Mouse (Mus musculus) midbrain, embryonic 13.5 days (tissue): ENCODE results near the gene Coro1a. TPM values are rescaled to one million over a fixed set of nuclear protein-coding genes. Genes with fewer than 3 reads are reported as not detected.
"Not testable (repeated sequence)": the region's sequence is repeated elsewhere in the genome, so short reads cannot be mapped to it uniquely, and the experiment has no call there.

Experiments
- ATAC-seq: fragments of 200-750 bp; cut with Nextera tagmentation; 2 replicates; pipeline ENCODE4 v1.8.0; 2017; ENCODE audit warnings: mild to moderate bottlenecking, moderate TSS enrichment, moderate library complexity
- H3K27ac ChIP-seq: fragments of 300-500 bp; sonication (generic); 2 replicates; pipeline ENCODE4 v1.5.1; 2015; ENCODE audit warnings: inconsistent platforms, mild to moderate bottlenecking, moderate library complexity
- H3K27me3 ChIP-seq: fragments of 300-500 bp; sonication (generic); 2 replicates; pipeline ENCODE4 v1.6.1; 2015; ENCODE audit warnings: mild to moderate bottlenecking, inconsistent platforms
- H3K36me3 ChIP-seq: fragments of 300-500 bp; sonication (generic); 2 replicates; pipeline ENCODE4 v1.6.1; 2015; ENCODE audit warnings: mild to moderate bottlenecking, inconsistent platforms
- H3K4me1 ChIP-seq: fragments of 300-500 bp; sonication (generic); replicated peaks from 2 replicates; pipeline ENCODE4 v1.6.1; 2015; ENCODE audit warnings: inconsistent platforms
- H3K4me2 ChIP-seq: fragments of 300-500 bp; sonication (generic); replicated peaks from 2 replicates; pipeline ENCODE4 v1.6.1; 2015; ENCODE audit warnings: moderate library complexity, mild to moderate bottlenecking, inconsistent platforms
- H3K4me3 ChIP-seq: fragments of 300-500 bp; sonication (generic); replicated peaks from 2 replicates; pipeline ENCODE4 v1.5.1; 2015; ENCODE audit warnings: mild to moderate bottlenecking, inconsistent platforms
- H3K9ac ChIP-seq: fragments of 300-500 bp; sonication (generic); replicated peaks from 2 replicates; pipeline ENCODE4 v1.6.1; 2015; ENCODE audit warnings: mild to moderate bottlenecking, inconsistent platforms
- H3K9me3 ChIP-seq: fragments of 300-500 bp; sonication (generic); 2 replicates; pipeline ENCODE4 v1.6.1; 2016; ENCODE audit warnings: mild to moderate bottlenecking, inconsistent platforms
- WGBS: fragments of 180-500 bp; shearing (Covaris S2); methylation state at CpG from one replicate; pipeline ENCODE4 v1.1.7; 2015; 5-methylcytosine and 5-hydroxymethylcytosine counted together
- polyA plus RNA-seq: library from polyadenylated mRNA; unstranded; fragments of >200 nt; fragmentation: Nextera tagmentation; extraction: Ambion mirVana; gene quantifications from 2 replicates; pipeline ENCODE4 v1.2.1, GENCODE M21; 2015

Gene Coro1a
- polyA plus RNA-seq, 1 experiment from 2014 or later = 96.3 TPM

DNA sequence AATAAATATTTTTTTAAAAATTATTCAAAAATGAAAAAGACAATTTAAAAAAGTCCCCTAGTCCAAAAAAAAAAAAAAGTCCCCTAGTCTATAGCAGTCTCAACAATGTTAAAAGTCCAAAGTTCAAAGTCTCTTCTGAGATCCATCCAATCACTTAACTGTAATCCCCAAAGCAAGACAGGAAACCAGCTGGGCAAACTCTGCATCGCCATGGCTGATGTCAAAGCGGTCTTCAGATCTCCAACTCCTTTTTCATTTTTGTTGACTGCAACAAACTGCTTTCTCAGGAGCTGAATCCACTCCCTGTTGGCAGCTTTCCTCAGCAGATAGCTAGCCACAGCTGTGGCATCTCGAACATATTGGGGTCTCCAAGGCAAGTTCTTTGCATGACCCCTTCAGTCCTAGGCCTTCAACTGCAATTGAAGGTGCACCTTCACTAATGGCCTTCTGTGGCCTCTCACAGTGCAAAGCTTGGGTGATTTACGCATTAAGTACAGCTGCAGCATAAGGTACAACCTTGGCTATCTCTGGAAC is 22.7 kb upstream of the Coro1a start:
- ATAC-seq, H3K9ac ChIP-seq, H3K27ac ChIP-seq, H3K9me3 ChIP-seq, H3K4me1 ChIP-seq, H3K4me3 ChIP-seq, H3K27me3 ChIP-seq, H3K4me2 ChIP-seq, H3K36me3 ChIP-seq: not testable (repeated sequence)
- 83% methylated on average over 4 of the region's 4 CpGs for WGBS

- ATAC-seq = no peak
- Histone ChIP-seq H3K9ac (no peak overlapping the region), H3K4me3 (no peak overlapping the region), H3K36me3 (no peaks in the 10 kb centered on the region), H3K27me3 (no peaks in the 10 kb centered on the region), H3K4me1 (no peaks in the 10 kb centered on the region), H3K4me2 (no peak overlapping the region), H3K9me3 (no peaks in the 10 kb centered on the region), H3K27ac (no peak overlapping the region)
- WGBS = 81% methylated on average over 5 of the region's 5 CpGs
Observed at GRCm38 (mm10) chr7:126725667-126726066, 18.1 kb upstream of the Coro1a start.

DNA sequence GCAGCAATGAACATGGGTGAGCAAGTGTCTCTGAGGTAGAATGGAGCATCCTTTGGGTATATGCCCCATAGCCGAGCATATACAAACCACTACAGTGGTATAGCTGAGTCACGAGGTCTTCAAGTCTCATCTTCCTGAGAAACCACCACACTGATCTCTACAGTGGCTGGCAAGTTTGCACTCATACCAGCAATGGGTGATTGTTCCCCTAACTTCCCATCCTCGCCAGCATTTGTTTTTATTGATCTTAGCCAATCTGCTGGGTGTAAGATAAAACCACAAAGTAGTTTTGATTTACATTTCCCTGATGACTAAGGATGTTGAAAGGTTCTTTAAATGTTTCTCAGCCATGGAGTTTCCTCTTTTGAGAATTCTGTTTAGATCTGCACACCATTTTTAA is 17.5 kb upstream of the Coro1a start:
- Histone ChIP-seq H3K27ac (no peak overlapping the region), H3K9ac (no peak overlapping the region), H3K27me3 (no peaks in the 10 kb centered on the region), H3K4me2 (no peak overlapping the region), H3K4me3 (no peak overlapping the region), H3K9me3 (no peaks in the 10 kb centered on the region), H3K36me3 (no peaks in the 10 kb centered on the region), H3K4me1 (no peaks in the 10 kb centered on the region)
- WGBS = 85% methylated on average over 3 of the region's 3 CpGs
- ATAC-seq = no peak

- 94% methylated on average over 13 of the region's 13 CpGs for WGBS
- Histone ChIP-seq H3K9ac (no peak overlapping the region), H3K27me3 (no peaks in the 10 kb centered on the region), H3K4me1 (no peaks in the 10 kb centered on the region), H3K9me3 (no peaks in the 10 kb centered on the region), H3K27ac (no peak overlapping the region), H3K36me3 (no peaks in the 10 kb centered on the region), H3K4me3 (no peak overlapping the region), H3K4me2 (no peak overlapping the region)
- ATAC-seq = no peak
Observed at GRCm38 (mm10) chr7:126721635-126722034, 14.0 kb upstream of the Coro1a start.

GRCm38 (mm10) chr7:126718787-126719337 is 11.3 kb upstream of the Coro1a start:
- Histone ChIP-seq H3K4me2 (no peak overlapping the region), H3K4me1 (no peaks in the 10 kb centered on the region), H3K9ac (no peak overlapping the region), H3K27me3 (no peaks in the 10 kb centered on the region), H3K27ac (no peak overlapping the region), H3K4me3 (no peak overlapping the region), H3K36me3 (no peaks in the 10 kb centered on the region), H3K9me3 (no peaks in the 10 kb centered on the region)
- ATAC-seq = no peak
- WGBS = 95% methylated on average over 5 of the region's 5 CpGs

DNA sequence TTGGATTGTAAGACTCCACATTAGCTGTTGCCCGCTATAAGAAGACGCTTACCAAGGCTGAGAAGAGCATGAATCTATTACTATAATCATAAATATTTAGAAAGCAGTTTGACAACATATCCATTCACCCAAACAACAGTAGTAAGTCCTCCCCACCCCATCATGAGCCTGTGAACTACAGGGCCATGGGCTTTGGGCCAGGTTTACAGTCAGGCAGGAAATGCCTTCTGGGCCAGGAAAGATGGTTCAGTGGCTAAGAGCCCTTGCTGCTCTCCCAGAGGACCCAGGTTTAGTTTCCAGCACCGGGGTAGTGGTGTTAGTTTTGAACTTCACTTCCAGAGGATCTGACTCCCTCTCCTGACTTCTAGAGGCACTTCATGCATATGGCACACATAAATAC is 10.0 kb upstream of the Coro1a start:
- Histone ChIP-seq H3K4me1 (no peaks in the 10 kb centered on the region), H3K9ac (no peak overlapping the region), H3K27ac (no peak overlapping the region), H3K4me2 (no peak overlapping the region), H3K4me3 (no peak overlapping the region), H3K27me3 (no peaks in the 10 kb centered on the region), H3K36me3 (no peaks in the 10 kb centered on the region), H3K9me3 (no peaks in the 10 kb centered on the region)
- ATAC-seq = no peak
- 92% methylated on average over 3 of the region's 3 CpGs for WGBS

GRCm38 (mm10) chr7:126715679-126716078 is 8.1 kb upstream of the Coro1a start:
- H3K36me3 ChIP-seq = no peaks in the 10 kb centered on the region
- no peak overlapping the region for H3K4me2 ChIP-seq
- no peaks in the 10 kb centered on the region for H3K9me3 ChIP-seq
- H3K4me3 ChIP-seq = no peak overlapping the region
- H3K4me1 ChIP-seq = no peaks in the 10 kb centered on the region
- WGBS = 82% methylated on average over 4 of the region's 4 CpGs
- no peaks in the 10 kb centered on the region for H3K27me3 ChIP-seq
- H3K27ac ChIP-seq = no peak overlapping the region
- no peak for ATAC-seq
- H3K9ac ChIP-seq = no peak overlapping the region

GRCm38 (mm10) chr7:126711910-126712309 is 4.3 kb upstream of the Coro1a start:
- 69% methylated on average over 3 of the region's 3 CpGs for WGBS
- Histone ChIP-seq H3K27me3 (no peaks in the 10 kb centered on the region), H3K9me3 (no peaks in the 10 kb centered on the region), H3K4me3 (no peak overlapping the region), H3K4me1 (no peaks in the 10 kb centered on the region), H3K4me2 (no peak overlapping the region), H3K27ac (no peak overlapping the region), H3K9ac (no peak overlapping the region), H3K36me3 (no peaks in the 10 kb centered on the region)
- no peak for ATAC-seq

DNA sequence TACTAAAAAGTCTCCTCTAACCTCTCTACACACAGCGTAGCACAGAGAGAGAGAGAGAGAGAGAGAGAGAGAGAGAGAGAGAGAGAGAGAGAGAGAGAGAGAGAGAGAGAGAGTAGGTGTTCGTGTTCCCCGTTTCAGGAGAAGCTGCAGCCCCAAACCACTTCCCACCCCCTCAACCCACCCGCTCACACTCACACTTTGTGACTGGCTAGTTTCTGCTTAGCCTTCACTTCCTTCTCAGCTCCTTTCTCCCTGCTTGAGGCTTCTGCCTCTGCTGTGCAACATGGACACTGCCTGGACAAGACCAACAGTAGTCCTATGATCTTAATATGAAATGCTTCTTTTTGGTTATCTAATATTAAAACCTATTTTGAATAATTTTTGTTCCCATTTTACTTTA is 2.7 kb upstream of the Coro1a start:
- Histone ChIP-seq H3K9me3 (no peaks in the 10 kb centered on the region), H3K4me1 (peaks cover 1% of the 10 kb centered on the region), H3K4me2 (no peak overlapping the region), H3K9ac (no peak overlapping the region), H3K4me3 (no peak overlapping the region), H3K27ac (no peak overlapping the region), H3K36me3 (no peaks in the 10 kb centered on the region), H3K27me3 (no peaks in the 10 kb centered on the region)
- WGBS = 73% methylated on average over 4 of the region's 4 CpGs
- ATAC-seq = no peak

GRCm38 (mm10) chr7:126708175-126708952 is 777 bp upstream of the Coro1a start:
- Histone ChIP-seq H3K27ac (no peak overlapping the region), H3K36me3 (no peaks in the 10 kb centered on the region), H3K4me2 (no peak overlapping the region), H3K4me3 (no peak overlapping the region), H3K27me3 (peaks cover 3% of the 10 kb centered on the region; the same call in 1 of the 2 replicates), H3K9me3 (no peaks in the 10 kb centered on the region), H3K9ac (no peak overlapping the region), H3K4me1 (peaks cover 17% of the 10 kb centered on the region)
- 86% methylated on average over 10 of the region's 10 CpGs for WGBS
- no peak for ATAC-seq

DNA sequence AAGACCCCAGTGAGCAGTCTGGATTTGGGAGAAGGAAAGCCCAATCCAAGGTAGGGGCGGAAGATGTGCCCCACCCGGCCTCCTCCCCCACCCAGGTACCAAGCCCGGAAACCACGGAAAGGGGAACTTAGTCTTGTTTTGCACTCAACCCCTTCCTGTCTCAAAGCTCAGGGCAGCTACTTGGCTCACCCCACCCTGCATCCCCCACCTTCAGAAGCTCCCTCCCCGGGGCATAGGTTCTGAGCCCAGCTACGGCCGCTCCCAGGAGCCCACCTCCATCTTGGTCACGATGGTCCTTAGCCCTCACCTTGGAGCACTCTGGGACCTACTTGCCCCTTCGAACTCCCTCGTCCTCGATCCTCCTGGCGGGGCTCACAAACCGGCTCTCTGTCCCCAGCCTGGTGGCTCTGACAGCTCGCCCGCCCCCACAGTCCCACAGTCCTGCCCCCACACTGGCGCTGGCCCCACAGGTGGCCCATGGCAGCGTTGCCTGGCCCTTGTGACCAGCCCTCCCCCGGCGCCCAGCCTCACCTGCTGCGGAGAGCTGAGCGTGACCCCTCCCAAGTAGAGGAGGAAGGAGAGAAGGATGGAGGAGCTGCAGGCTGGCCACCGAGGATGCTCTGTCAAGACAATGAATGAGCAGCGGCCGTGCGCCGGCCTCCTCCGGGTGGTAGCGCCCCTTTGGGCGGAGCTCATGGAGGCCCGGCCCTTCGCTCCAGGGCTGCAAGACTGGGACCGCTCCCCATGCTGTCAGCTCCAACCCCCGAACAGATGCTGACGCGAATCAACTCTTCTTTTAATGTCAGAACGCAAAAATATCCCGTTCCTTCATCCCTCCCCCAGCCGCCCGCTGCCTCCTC is 3.2 kb downstream of the Coro1a start:
- H3K4me2 ChIP-seq = peak overlapping the region; percentile 77
- peak overlapping the region; percentile 77 for H3K4me3 ChIP-seq
- peak overlapping the region; percentile 88 for H3K27ac ChIP-seq
- H3K4me1 ChIP-seq = peaks cover 49% of the 10 kb centered on the region
- 2% methylated on average over 39 of the region's 39 CpGs for WGBS
- no peaks in the 10 kb centered on the region for H3K9me3 ChIP-seq
- H3K9ac ChIP-seq = peak overlapping the region; percentile 93
- peaks cover 13% of the 10 kb centered on the region for H3K36me3 ChIP-seq
- peaks cover 7% of the 10 kb centered on the region; the same call in 1 of the 2 replicates for H3K27me3 ChIP-seq
- peak; percentile 87 for ATAC-seq

DNA sequence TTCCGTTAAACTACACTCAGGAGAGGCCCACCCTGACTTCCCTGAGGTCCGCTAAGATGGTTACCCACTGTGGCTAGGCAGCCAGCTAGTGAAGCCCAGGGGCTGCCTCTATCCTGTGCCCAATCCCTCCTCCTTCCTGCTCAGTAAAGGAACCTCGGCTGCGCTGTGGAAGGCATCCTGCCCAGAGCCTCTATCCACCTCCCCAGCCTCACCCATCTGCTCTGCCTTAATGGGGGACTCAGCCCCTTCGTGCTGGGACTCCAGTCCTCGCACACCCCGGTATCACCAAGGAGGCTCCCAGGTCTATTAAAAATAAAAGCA is 3.9 kb downstream of the Coro1a start:
- peaks cover 49% of the 10 kb centered on the region for H3K4me1 ChIP-seq
- H3K9ac ChIP-seq = peak overlapping the region; percentile 93
- WGBS = 15% methylated on average over 7 of the region's 7 CpGs
- ATAC-seq = 0 out of 2 replicates have a peak, but pooled peaks have one; percentile 6
- no peaks in the 10 kb centered on the region for H3K9me3 ChIP-seq
- peaks cover 7% of the 10 kb centered on the region; the same call in 1 of the 2 replicates for H3K27me3 ChIP-seq
- peak overlapping the region; percentile 77 for H3K4me3 ChIP-seq
- H3K36me3 ChIP-seq = peaks cover 19% of the 10 kb centered on the region
- H3K27ac ChIP-seq = peak overlapping the region; percentile 88
- H3K4me2 ChIP-seq = peak overlapping the region; percentile 77
